Mouse (Mus musculus): ENCODE data around the gene Spag9. TPM values are rescaled to one million over a fixed set of nuclear protein-coding genes. Genes with fewer than 3 reads are reported as not detected.

Spag9 gene
- polyA plus RNA-seq, 1 experiment: 126 TPM

GRCm38 (mm10) chr11:94134076-94134838 lies 138.4 kb downstream of the Spag9 start:
- Histone ChIP-seq H3K4me1 (ENCODE audit: control insufficient read depth, insufficient read depth, low read length) (no peaks in the 10 kb centered on the region), H3K4me3 (ENCODE audit: insufficient read depth, low read length) (no peak overlapping the region), H3K27ac (ENCODE audit: insufficient read depth, low read length) (no peak overlapping the region)
- TF ChIP-seq POLR2A (IDR thresholded peaks at IDR 0.05; ENCODE audit: extremely low read depth, insufficient read depth, low read length) (no peak), CTCF (IDR thresholded peaks at IDR 0.05; ENCODE audit: extremely low read depth, insufficient read depth, low read length) (no peak)

GRCm38 (mm10) chr11:94135581-94136001 lies 139.7 kb downstream of the Spag9 start:
- TF ChIP-seq CTCF (IDR thresholded peaks at IDR 0.05; ENCODE audit: extremely low read depth, insufficient read depth, low read length): no peak
- no peak for TF ChIP-seq POLR2A (IDR thresholded peaks at IDR 0.05; ENCODE audit: extremely low read depth, insufficient read depth, low read length)
- no peak overlapping the region for H3K4me3 ChIP-seq (ENCODE audit: insufficient read depth, low read length)
- no peaks in the 10 kb centered on the region for H3K4me1 ChIP-seq (ENCODE audit: control insufficient read depth, insufficient read depth, low read length)
- H3K27ac ChIP-seq (ENCODE audit: insufficient read depth, low read length): no peak overlapping the region

- TF ChIP-seq POLR2A (IDR thresholded peaks at IDR 0.05; ENCODE audit: extremely low read depth, insufficient read depth, low read length) (no peak), CTCF (IDR thresholded peaks at IDR 0.05; ENCODE audit: extremely low read depth, insufficient read depth, low read length) (no peak)
- Histone ChIP-seq H3K27ac (ENCODE audit: insufficient read depth, low read length) (no peak overlapping the region), H3K4me3 (ENCODE audit: insufficient read depth, low read length) (no peak overlapping the region), H3K4me1 (ENCODE audit: control insufficient read depth, insufficient read depth, low read length) (no peaks in the 10 kb centered on the region)
Measured at GRCm38 (mm10) chr11:94136656-94137055, 140.8 kb downstream of the Spag9 start.

- TF ChIP-seq POLR2A (IDR thresholded peaks at IDR 0.05; ENCODE audit: extremely low read depth, insufficient read depth, low read length) (no peak), CTCF (IDR thresholded peaks at IDR 0.05; ENCODE audit: extremely low read depth, insufficient read depth, low read length) (no peak)
- Histone ChIP-seq H3K4me1 (ENCODE audit: control insufficient read depth, insufficient read depth, low read length) (no peaks in the 10 kb centered on the region), H3K27ac (ENCODE audit: insufficient read depth, low read length) (no peak overlapping the region), H3K4me3 (ENCODE audit: insufficient read depth, low read length) (no peak overlapping the region)
Measured at GRCm38 (mm10) chr11:94137326-94138061, 141.6 kb downstream of the Spag9 start.

- Histone ChIP-seq H3K4me1 (ENCODE audit: control insufficient read depth, insufficient read depth, low read length) (no peaks in the 10 kb centered on the region), H3K4me3 (ENCODE audit: insufficient read depth, low read length) (no peak overlapping the region), H3K27ac (ENCODE audit: insufficient read depth, low read length) (no peak overlapping the region)
- TF ChIP-seq CTCF (IDR thresholded peaks at IDR 0.05; ENCODE audit: extremely low read depth, insufficient read depth, low read length) (no peak), POLR2A (IDR thresholded peaks at IDR 0.05; ENCODE audit: extremely low read depth, insufficient read depth, low read length) (no peak)
Measured at GRCm38 (mm10) chr11:94138411-94139231, 142.7 kb downstream of the Spag9 start.

- TF ChIP-seq POLR2A (IDR thresholded peaks at IDR 0.05; ENCODE audit: extremely low read depth, insufficient read depth, low read length) (no peak), CTCF (IDR thresholded peaks at IDR 0.05; ENCODE audit: extremely low read depth, insufficient read depth, low read length) (no peak)
- Histone ChIP-seq H3K4me3 (ENCODE audit: insufficient read depth, low read length) (no peak overlapping the region), H3K27ac (ENCODE audit: insufficient read depth, low read length) (no peak overlapping the region), H3K4me1 (ENCODE audit: control insufficient read depth, insufficient read depth, low read length) (no peaks in the 10 kb centered on the region)
Measured at GRCm38 (mm10) chr11:94139232-94139620, 143.3 kb downstream of the Spag9 start.

- Histone ChIP-seq H3K4me3 (ENCODE audit: insufficient read depth, low read length) (no peak overlapping the region), H3K27ac (ENCODE audit: insufficient read depth, low read length) (no peak overlapping the region), H3K4me1 (ENCODE audit: control insufficient read depth, insufficient read depth, low read length) (peaks cover 2% of the 10 kb centered on the region)
- TF ChIP-seq CTCF (IDR thresholded peaks at IDR 0.05; ENCODE audit: extremely low read depth, insufficient read depth, low read length) (no peak), POLR2A (IDR thresholded peaks at IDR 0.05; ENCODE audit: extremely low read depth, insufficient read depth, low read length) (no peak)
Measured at GRCm38 (mm10) chr11:94140540-94140939, 144.6 kb downstream of the Spag9 start.

GRCm38 (mm10) chr11:94141564-94141963 lies 145.7 kb downstream of the Spag9 start:
- Histone ChIP-seq H3K4me3 (ENCODE audit: insufficient read depth, low read length) (no peak overlapping the region), H3K27ac (ENCODE audit: insufficient read depth, low read length) (no peak overlapping the region), H3K4me1 (ENCODE audit: control insufficient read depth, insufficient read depth, low read length) (peaks cover 5% of the 10 kb centered on the region)
- TF ChIP-seq CTCF (IDR thresholded peaks at IDR 0.05; ENCODE audit: extremely low read depth, insufficient read depth, low read length) (no peak), POLR2A (IDR thresholded peaks at IDR 0.05; ENCODE audit: extremely low read depth, insufficient read depth, low read length) (no peak)

GRCm38 (mm10) chr11:94143336-94143735 lies 147.4 kb downstream of the Spag9 start:
- no peak overlapping the region for H3K4me3 ChIP-seq (ENCODE audit: insufficient read depth, low read length)
- H3K27ac ChIP-seq (ENCODE audit: insufficient read depth, low read length): no peak overlapping the region
- H3K4me1 ChIP-seq (ENCODE audit: control insufficient read depth, insufficient read depth, low read length): peaks cover 5% of the 10 kb centered on the region
- TF ChIP-seq CTCF (IDR thresholded peaks at IDR 0.05; ENCODE audit: extremely low read depth, insufficient read depth, low read length) (no peak), POLR2A (IDR thresholded peaks at IDR 0.05; ENCODE audit: extremely low read depth, insufficient read depth, low read length) (no peak)
